9 mouse cellular contexts compared by ENCODE assay signal in the genomic region with DNA sequence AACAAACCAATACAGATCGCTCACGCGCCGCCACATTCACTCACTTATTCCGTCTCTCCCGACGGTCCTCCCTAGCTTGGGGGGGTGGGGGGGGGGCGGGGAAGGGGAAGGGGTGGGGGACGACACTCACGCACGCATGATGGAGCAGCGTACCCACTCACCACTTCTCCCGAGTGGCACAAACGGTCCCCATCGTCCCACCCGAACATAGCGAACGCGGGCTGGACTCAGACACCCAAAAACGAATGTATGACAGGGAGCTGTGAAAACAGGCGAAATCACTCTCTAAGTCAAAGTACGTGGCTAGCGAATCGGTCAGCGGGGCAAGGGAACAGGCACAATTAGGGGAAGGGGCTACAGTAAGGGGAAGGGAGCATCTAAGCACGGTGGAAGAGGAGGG. TPM values are rescaled to one million over a fixed set of nuclear protein-coding genes. Genes with fewer than 3 reads are reported as not detected.
DNase-seq lines count a peak whose midpoint lies in the region; ATAC-seq and TF ChIP-seq lines count a peak whose summit lies in the region.
"Had no signal": no experiment of that assay in that cellular context is flagged by ENCODE, and none has a peak within 500 bp of the region (broad histone marks: within the 10 kb centered on the region; RNA-seq: fewer than 3 reads in every experiment).

No protein-coding gene starts in this region.

- TF ChIP-seq POLR2A in bone marrow, adult 2 months (IDR thresholded peaks at IDR 0.05; ENCODE audit: borderline replicate concordance, control insufficient read depth, low read depth, low read length) = no peak
- no peak for TF ChIP-seq POLR2A in liver, adult 2 months (IDR thresholded peaks at IDR 0.05; ENCODE audit: extremely low read depth, insufficient read depth, low read length)

- DNase-seq in heart, adult 11 months = peak; percentile 92
- DNase-seq in heart, adult 8-10 months (ENCODE audit: low spot score) = no peak
- DNase-seq in liver, adult 2 months (ENCODE audit: extremely low read depth, low read depth, low spot score) = peak; percentile 19
- DNase-seq in thymus, postnatal 25 days = peak; percentile 50

- TF ChIP-seq CTCF in bone marrow, adult 2 months (IDR thresholded peaks at IDR 0.05; ENCODE audit: control insufficient read depth, insufficient read depth, low read length) = no peak
- TF ChIP-seq CTCF in liver, adult 2 months (IDR thresholded peaks at IDR 0.05; ENCODE audit: low read depth, low read length) = no peak

- H3K4me3 ChIP-seq in megakaryocyte, embryonic 14.5 days (replicated peaks) = peak overlapping the region; percentile 85
- peak overlapping the region; percentile 9 for H3K4me3 ChIP-seq in bone marrow, adult 2 months (replicated peaks; ENCODE audit: control insufficient read depth, low read depth, low read length)
- no peak overlapping the region for H3K4me3 ChIP-seq in liver, adult 2 months (ENCODE audit: insufficient read depth, low read depth, low read length)
- no peak overlapping the region for H3K4me3 ChIP-seq in kidney, embryonic 14.5 days (ENCODE audit: low read length)
- H3K4me3 ChIP-seq: neural tube, embryonic 13.5 days had no signal

- no peaks in the 10 kb centered on the region for H3K36me3 ChIP-seq in megakaryocyte, embryonic 14.5 days (replicated peaks; ENCODE audit: low read length)
- H3K36me3 ChIP-seq in liver, adult 2 months (ENCODE audit: control insufficient read depth, insufficient read depth, low read length) = no peaks in the 10 kb centered on the region
- no peaks in the 10 kb centered on the region for H3K36me3 ChIP-seq in kidney, embryonic 14.5 days (ENCODE audit: control insufficient read depth, insufficient read depth, low read length)
- H3K36me3 ChIP-seq: neural tube, embryonic 13.5 days had no signal

- peaks cover 2% of the 10 kb centered on the region for H3K27me3 ChIP-seq in megakaryocyte, embryonic 14.5 days (replicated peaks)
- H3K27me3 ChIP-seq in liver, adult 2 months (ENCODE audit: control insufficient read depth, insufficient read depth, low read length) = no peaks in the 10 kb centered on the region
- no peaks in the 10 kb centered on the region for H3K27me3 ChIP-seq in kidney, embryonic 14.5 days (ENCODE audit: control insufficient read depth, insufficient read depth, low read length)
- H3K27me3 ChIP-seq: neural tube, embryonic 13.5 days had no signal

- no peak overlapping the region for H3K9ac ChIP-seq in liver, adult 2 months (ENCODE audit: low read depth, low read length)
- no peak overlapping the region for H3K9ac ChIP-seq in kidney, embryonic 14.5 days (ENCODE audit: low read depth, low read length)
- H3K9ac ChIP-seq: neural tube, embryonic 13.5 days had no signal

- H3K9me3 ChIP-seq in megakaryocyte, embryonic 14.5 days = no peaks in the 10 kb centered on the region
- H3K9me3 ChIP-seq in kidney, embryonic 14.5 days (ENCODE audit: control insufficient read depth, low read length) = no peaks in the 10 kb centered on the region
- H3K9me3 ChIP-seq: neural tube, embryonic 13.5 days had no signal

- H3K4me1 ChIP-seq in megakaryocyte, embryonic 14.5 days = peaks cover 10% of the 10 kb centered on the region
- no peaks in the 10 kb centered on the region for H3K4me1 ChIP-seq in bone marrow, adult 2 months (ENCODE audit: control insufficient read depth, insufficient read depth, low read length)
- peaks cover 2% of the 10 kb centered on the region; the same call in 1 of the 2 replicates for H3K4me1 ChIP-seq in liver, adult 2 months (ENCODE audit: control insufficient read depth, insufficient read depth, low read length)
- H3K4me1 ChIP-seq in kidney, embryonic 14.5 days (ENCODE audit: control insufficient read depth, insufficient read depth, low read length) = no peaks in the 10 kb centered on the region
- H3K4me1 ChIP-seq: neural tube, embryonic 13.5 days had no signal

- no peak for ATAC-seq in megakaryocyte, adult 5-6 weeks (ENCODE audit: poor library complexity, severe bottlenecking)
- no peak for ATAC-seq in kidney, embryonic 14.5 days (ENCODE audit: low FRiP score, low TSS enrichment)

- H3K79me2 ChIP-seq in liver, adult 2 months (ENCODE audit: control insufficient read depth, insufficient read depth, low read length) = no peaks in the 10 kb centered on the region

- no peak overlapping the region for H3K27ac ChIP-seq in bone marrow, adult 2 months (ENCODE audit: control insufficient read depth, insufficient read depth, low read depth, low read length, poor library complexity)
- H3K27ac ChIP-seq in liver, adult 2 months (replicated peaks; ENCODE audit: insufficient read depth, low read depth, low read length) = no peak overlapping the region
- H3K27ac ChIP-seq in kidney, embryonic 14.5 days (ENCODE audit: low read depth, low read length) = no peak overlapping the region
- H3K27ac ChIP-seq: neural tube, embryonic 13.5 days had no signal

- no peak overlapping the region for H3K4me2 ChIP-seq in kidney, embryonic 14.5 days (replicated peaks; ENCODE audit: low read depth, low read length)
- H3K4me2 ChIP-seq: neural tube, embryonic 13.5 days had no signal

- WGBS in bone marrow, adult 2 months = 2% methylated on average over 26 of the region's 26 CpGs
- under 1% methylated on average over 26 of the region's 26 CpGs for WGBS in liver, adult 2 months
- 4% methylated on average over 23 of the region's 26 CpGs for WGBS in kidney, embryonic 14.5 days

RNA-seq across cellular contexts. Expression of a gene that starts 30.2 kb away (rescaled TPM):
- not detected for total RNA-seq in heart, adult 8-10 months (2022)
- polyA plus RNA-seq in megakaryocyte, embryonic 14.5 days (2012; ENCODE audit: insufficient read depth, low replicate concordance) = not detected in 2 replicates
- not detected in 2 replicates for total RNA-seq in megakaryocyte, adult 5-6 weeks (2015)
- total RNA-seq in megakaryocyte, adult 5-6 weeks (2017) = not detected in 2 replicates
- not detected in 2 replicates for polyA plus RNA-seq in bone marrow, adult 2 months (2011; ENCODE audit: insufficient read depth, insufficient read length, low replicate concordance, missing spikeins)
- not detected in 2 replicates for total RNA-seq in liver, adult 2 months (2014; rRNA removed)
- not detected in 2 replicates for polyA plus RNA-seq in liver, adult 2 months (2012; rRNA removed)
- not detected in 2 replicates for polyA plus RNA-seq in kidney, embryonic 14.5 days (2014; fragmentation: Nextera tagmentation; extraction: Ambion mirVana)
- polyA plus RNA-seq: neural tube, embryonic 13.5 days had no signal

RNA-seq across cellular contexts. Expression of a gene that starts 38.4 kb away (rescaled TPM):
- total RNA-seq in heart, adult 8-10 months (2022) = 10 to 100 TPM in 1 of 4 experiments, 1 to 10 TPM in 3; 3.8 to 11.6 (median 6.2) TPM
- polyA plus RNA-seq in megakaryocyte, embryonic 14.5 days (2012; ENCODE audit: insufficient read depth, low replicate concordance) = 50.3 and 57.5 TPM in 2 replicates
- total RNA-seq in megakaryocyte, adult 5-6 weeks (2015) = 415 and 460 TPM in 2 replicates
- 114 and 125 TPM in 2 replicates for total RNA-seq in megakaryocyte, adult 5-6 weeks (2017)
- polyA plus RNA-seq in bone marrow, adult 2 months (2011; ENCODE audit: insufficient read depth, insufficient read length, low replicate concordance, missing spikeins) = 61.7 and 173 TPM in 2 replicates
- 3.4 and 10.4 TPM in 2 replicates for total RNA-seq in liver, adult 2 months (2014; rRNA removed)
- 18.1 and 28.5 TPM in 2 replicates for polyA plus RNA-seq in liver, adult 2 months (2012; rRNA removed)
- polyA plus RNA-seq in kidney, embryonic 14.5 days (2014; fragmentation: Nextera tagmentation; extraction: Ambion mirVana) = 32.9 and 36.8 TPM in 2 replicates

Comparison
In these comparisons a context has a peak if more than half of its experiments do, and no peak if none do; other contexts are left out.
1. H3K4me3 ChIP-seq: peak in megakaryocyte, embryonic 14.5 days (single experiment) and bone marrow, adult 2 months (single experiment); none in liver, adult 2 months (single experiment) and kidney, embryonic 14.5 days (single experiment).